Mouse (Mus musculus) Patski (cell line): ENCODE results near the gene Lrrc25. TPM values are rescaled to one million over a fixed set of nuclear protein-coding genes. Genes with fewer than 3 reads are reported as not detected.

Experiments used
- ATAC-seq: fragments of 100-300 bp; one replicate; pipeline ENCODE4 v1.8.0; 2021
- CTCF ChIA-PET: fragments of 350-600 bp; sonication (Branson Sonifier 250); formaldehyde crosslinking; loops from one replicate; lab custom pipeline; 2022; ENCODE audit warnings: inconsistent platforms; lab: Charles Lee
- POLR2A ChIA-PET: fragments of 350-600 bp; sonication (Branson Sonifier 250); formaldehyde crosslinking; loops from one replicate; lab custom pipeline; 2022; ENCODE audit warnings: antibody characterized with exemption, inconsistent platforms; lab: Charles Lee
- DNase-seq: peaks from one replicate; pipeline ENCODE4 v3.0.0-alpha.2; 2011; ENCODE audit warnings: low read depth, low spot score
- H3K27me3 ChIP-seq: fragments of 371-371 bp; one replicate; pipeline ENCODE4 v1.5.1; 2021
- CTCF ChIP-seq: fragments of 100-300 bp; IDR thresholded peaks from one replicate; pipeline ENCODE4 v1.5.1; 2021
- in situ Hi-C: fragments of 300-500 bp; cut with MboI; formaldehyde crosslinking; loops from 3 replicates; pipeline ENCODE4 v1.11.1; 2018; ENCODE audit warnings: low pct_unique_long_range_greater_than_20kb, mixed read lengths
- polyA plus RNA-seq: library from polyadenylated mRNA; unstranded; gene quantifications from one replicate; pipeline ENCODE4 v1.2.3, GENCODE M21; 2021

Lrrc25 gene
- polyA plus RNA-seq, 1 experiment from 2014 or later = 0.04 TPM

GRCm38 (mm10) chr8:70663691-70664090 lies 47.7 kb downstream of the Lrrc25 start:
- ATAC-seq (no peak), DNase-seq (no peak)
- H3K27me3 ChIP-seq = no peaks in the 10 kb centered on the region
- TF ChIP-seq CTCF = no peak
- CTCF ChIA-PET = no interaction called here
- in situ Hi-C loops = loop anchor here (10.0 kb wide), 1 partner anchor 49 kb away; the partner anchor contains the start of gene Lrrc25
- POLR2A ChIA-PET = no interaction called here

- TF ChIP-seq CTCF = no peak
- in situ Hi-C loops = loop anchor here (10.0 kb wide), 1 partner anchor 50 kb away; the partner anchor contains the start of gene Lrrc25
- DNase-seq (no peak), ATAC-seq (no peak)
- no peaks in the 10 kb centered on the region for H3K27me3 ChIP-seq
- POLR2A ChIA-PET = no interaction called here
- CTCF ChIA-PET = no interaction called here
Observed at GRCm38 (mm10) chr8:70664631-70665030, 48.7 kb downstream of the Lrrc25 start.

GRCm38 (mm10) chr8:70665599-70665998 lies 49.6 kb downstream of the Lrrc25 start:
- in situ Hi-C loops = loop anchor here (10.0 kb wide), 1 partner anchor 51 kb away; the partner anchor contains the start of gene Lrrc25
- TF ChIP-seq CTCF = no peak
- ChIA-PET POLR2A (no interaction called here), CTCF (no interaction called here)
- DNase-seq (no peak), ATAC-seq (no peak)
- no peaks in the 10 kb centered on the region for H3K27me3 ChIP-seq

- POLR2A ChIA-PET = interaction anchor here (0.9 kb wide), 1 partner anchor 37 kb away, joined by 5 read pairs; no protein-coding TSS in a partner anchor
- no peak for TF ChIP-seq CTCF
Observed at GRCm38 (mm10) chr8:70667071-70667470, 51.1 kb downstream of the Lrrc25 start.

More at GRCm38 (mm10) chr8:70667071-70667470, 51.1 kb downstream of the Lrrc25 start:
- ATAC-seq = no peak
- CTCF ChIA-PET = no interaction called here
- in situ Hi-C loops = loop anchor here (10.0 kb wide), 1 partner anchor 52 kb away; the partner anchor contains the start of gene Lrrc25
- H3K27me3 ChIP-seq = no peaks in the 10 kb centered on the region
- DNase-seq = no peak

Other genes with a start within 250 kb of the Lrrc25 start
- gene Comp, start 242.6 kb upstream of the Lrrc25 start, polyA plus RNA-seq = 0.36 TPM
- gene Crtc1, start 176.6 kb upstream of the Lrrc25 start, polyA plus RNA-seq = 12.0 TPM
- gene Klhl26, start 139.2 kb upstream of the Lrrc25 start, polyA plus RNA-seq = 27.5 TPM
- gene Tmem59l, start 128.8 kb upstream of the Lrrc25 start, polyA plus RNA-seq = 0.09 TPM
- gene Crlf1, start 123.0 kb upstream of the Lrrc25 start, polyA plus RNA-seq = 29.4 TPM
- gene Rex1bd, start 109.4 kb upstream of the Lrrc25 start, polyA plus RNA-seq = 93.9 TPM
- gene Uba52, start 105.4 kb upstream of the Lrrc25 start, polyA plus RNA-seq = 662 TPM
- gene Fkbp8, start 88.4 kb upstream of the Lrrc25 start, polyA plus RNA-seq = 278 TPM
- gene Kxd1, start 88.2 kb upstream of the Lrrc25 start, polyA plus RNA-seq = 81.4 TPM
- gene Ell, start 76.7 kb upstream of the Lrrc25 start, polyA plus RNA-seq = 26.1 TPM
- gene Isyna1, start 21.8 kb upstream of the Lrrc25 start, polyA plus RNA-seq = 6.4 TPM
- gene Ssbp4, start 7.3 kb upstream of the Lrrc25 start, polyA plus RNA-seq = 253 TPM
- 354 TPM for gene Gdf15, start 16.3 kb downstream of the Lrrc25 start, polyA plus RNA-seq
- gene Pgpep1, start 44.2 kb downstream of the Lrrc25 start, polyA plus RNA-seq = 116 TPM
- 189 TPM for gene Lsm4, start 57.1 kb downstream of the Lrrc25 start, polyA plus RNA-seq
- 376 TPM for gene Jund, start 82.8 kb downstream of the Lrrc25 start, polyA plus RNA-seq
- gene Iqcn, start 87.3 kb downstream of the Lrrc25 start, polyA plus RNA-seq = 0.06 TPM
- 1.1 TPM for gene Gm3336, start 102.4 kb downstream of the Lrrc25 start, polyA plus RNA-seq
- 15.0 TPM for gene Pde4c, start 107.6 kb downstream of the Lrrc25 start, polyA plus RNA-seq
- gene Rab3a, start 138.5 kb downstream of the Lrrc25 start, polyA plus RNA-seq = 35.0 TPM
- gene Mpv17l2, start 144.8 kb downstream of the Lrrc25 start, polyA plus RNA-seq = 85.2 TPM
- 110 TPM for gene Pik3r2, start 160.6 kb downstream of the Lrrc25 start, polyA plus RNA-seq
- gene Mast3, start 188.9 kb downstream of the Lrrc25 start, polyA plus RNA-seq = 30.4 TPM
- 0.80 TPM for gene Il12rb1, start 192.3 kb downstream of the Lrrc25 start, polyA plus RNA-seq
- gene Arrdc2, start 223.6 kb downstream of the Lrrc25 start, polyA plus RNA-seq = 6.8 TPM
- gene Kcnn1, start 247.1 kb downstream of the Lrrc25 start, polyA plus RNA-seq = 8.0 TPM